Mouse (Mus musculus): ENCODE results near the gene Cryl1. TPM values are rescaled to one million over a fixed set of nuclear protein-coding genes. Genes with fewer than 3 reads are reported as not detected.
A peak's percentile ranks its signal among the peaks of the same experiment; 100 is the strongest.

Cryl1 gene
- total RNA-seq, 2 experiments from 2014 or later = 21.4 to 22.8 TPM

DNA sequence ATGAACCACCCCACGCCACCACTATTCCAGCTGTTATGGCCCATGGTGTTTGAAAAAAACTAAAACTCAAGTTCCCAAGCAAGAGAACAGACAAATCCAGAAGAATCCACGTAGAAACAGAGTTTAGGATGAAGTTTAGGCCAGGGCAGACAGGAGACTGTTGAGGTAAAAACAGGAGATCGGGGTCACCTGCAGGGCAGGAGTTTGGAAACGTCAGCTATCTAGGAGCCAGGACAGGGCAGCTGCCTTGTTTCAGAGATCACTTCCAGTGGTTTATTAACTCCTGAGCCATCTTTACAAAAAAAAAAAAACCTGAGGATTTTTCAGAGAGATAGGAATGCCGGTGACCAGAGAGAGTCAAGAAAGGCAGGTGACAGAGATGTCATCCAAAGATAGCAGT, 20.8 kb downstream of the Cryl1 start:
- intact Hi-C loops (cut with DNase I) = no loop called here
- DNase-seq (ENCODE audit: low spot score in 2 of 2) = no peak

DNA sequence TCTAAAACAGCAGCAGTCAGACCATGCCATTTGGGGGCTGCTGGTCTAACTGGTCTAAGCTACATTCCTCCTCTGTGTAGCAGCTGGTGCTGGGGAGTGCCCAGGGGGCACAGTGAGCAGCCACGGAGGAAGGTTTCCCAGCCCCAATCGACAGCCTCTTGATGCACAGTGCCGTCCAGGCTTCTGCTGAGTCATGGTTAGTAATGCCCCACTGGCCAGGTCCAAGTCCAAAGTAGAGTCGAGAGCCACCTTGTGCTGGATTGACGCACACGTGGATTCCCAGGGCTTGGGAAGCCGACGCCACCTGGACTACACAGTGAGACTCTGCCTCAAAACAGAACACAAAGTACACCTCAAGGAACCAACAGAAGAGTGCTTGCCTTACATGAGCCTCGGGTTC, 21.4 kb downstream of the Cryl1 start:
- intact Hi-C loops (cut with DNase I) = no loop called here
- no peak for DNase-seq (ENCODE audit: low spot score in 2 of 2)

DNA sequence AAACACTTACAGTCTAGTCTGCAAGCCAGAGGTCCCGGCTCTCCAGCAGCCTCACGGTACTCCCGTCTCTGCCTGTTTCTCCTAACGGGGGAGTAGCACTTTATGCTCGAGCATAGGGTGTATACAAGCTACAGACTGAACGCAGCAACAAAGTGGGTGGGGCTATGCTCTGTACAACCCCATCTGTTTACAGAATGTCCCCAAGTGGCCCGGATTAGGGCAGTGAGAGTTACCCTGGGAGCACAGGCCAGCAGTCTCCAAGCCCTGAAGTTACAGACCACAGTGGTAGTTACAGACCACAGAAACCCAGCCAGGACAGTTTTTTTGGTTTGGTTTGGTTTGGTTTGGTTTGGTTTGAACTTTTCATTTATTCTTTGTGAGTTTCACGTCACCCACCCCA, 22.3 kb downstream of the Cryl1 start:
- intact Hi-C loops (cut with DNase I) = no loop called here
- no peak for DNase-seq (ENCODE audit: low spot score in 2 of 2)

GRCm38 (mm10) chr14:57375205-57375604, 23.1 kb downstream of the Cryl1 start:
- intact Hi-C loops (cut with DNase I) = no loop called here
- DNase-seq (ENCODE audit: low spot score in 2 of 2) = no peak

- intact Hi-C loops (cut with DNase I) = loop anchor here (2.0 kb wide), 1 partner anchor 36 kb away; no protein-coding TSS in a partner anchor
These were observed 25.8 kb downstream of the Cryl1 start for GRCm38 (mm10) chr14:57372348-57373102.

DNA sequence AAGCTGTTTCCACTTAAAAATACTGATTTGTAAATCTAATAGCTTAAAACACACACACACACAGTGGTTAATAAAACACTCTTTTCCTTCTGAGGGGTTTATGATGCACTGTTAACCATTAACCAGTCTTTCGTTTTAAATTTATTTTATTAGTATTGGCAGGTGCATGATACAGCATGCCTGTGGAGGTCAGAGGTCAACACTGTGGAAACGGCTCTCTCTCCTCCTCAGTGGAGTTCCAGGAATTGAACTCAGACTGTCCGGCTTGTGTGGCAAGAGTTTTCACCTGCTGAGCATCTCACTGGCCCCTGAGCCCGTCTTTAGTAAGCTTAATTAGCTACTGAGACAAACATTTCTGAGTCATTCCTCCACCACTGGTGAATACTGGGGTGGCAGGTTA, 31.0 kb downstream of the Cryl1 start:
- intact Hi-C loops (cut with DNase I) = no loop called here
- DNase-seq (ENCODE audit: low spot score in 2 of 2) = no peak

More at GRCm38 (mm10) chr14:57372348-57373102, 25.8 kb downstream of the Cryl1 start:
- DNase-seq (ENCODE audit: low spot score in 2 of 2) = peak; percentile 83 to 86

- intact Hi-C loops (cut with DNase I) = no loop called here
- no peak for DNase-seq (ENCODE audit: low spot score in 2 of 2)
These were observed 31.6 kb downstream of the Cryl1 start for GRCm38 (mm10) chr14:57366724-57367123.

DNA sequence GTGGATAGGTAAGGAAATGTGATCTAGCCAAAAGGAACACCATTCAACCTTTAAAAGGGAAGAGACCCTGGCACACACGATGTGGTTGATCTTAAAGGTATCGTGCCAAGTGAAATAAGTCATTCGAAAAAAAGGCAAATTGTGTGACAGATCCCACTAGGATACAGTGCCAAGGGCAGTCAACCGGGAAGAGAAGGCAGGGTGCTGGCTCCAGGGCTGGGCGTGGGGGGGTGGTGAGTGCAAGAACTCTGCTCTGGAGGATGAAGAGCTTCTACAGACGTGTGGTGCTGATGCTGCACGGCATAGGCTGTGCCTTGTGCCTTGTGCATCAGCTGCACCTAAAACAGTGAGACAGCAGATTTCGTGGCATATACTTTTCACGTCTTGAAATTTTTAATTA, 33.0 kb downstream of the Cryl1 start:
- DNase-seq (ENCODE audit: low spot score in 2 of 2) = no peak
- intact Hi-C loops (cut with DNase I) = no loop called here

DNA sequence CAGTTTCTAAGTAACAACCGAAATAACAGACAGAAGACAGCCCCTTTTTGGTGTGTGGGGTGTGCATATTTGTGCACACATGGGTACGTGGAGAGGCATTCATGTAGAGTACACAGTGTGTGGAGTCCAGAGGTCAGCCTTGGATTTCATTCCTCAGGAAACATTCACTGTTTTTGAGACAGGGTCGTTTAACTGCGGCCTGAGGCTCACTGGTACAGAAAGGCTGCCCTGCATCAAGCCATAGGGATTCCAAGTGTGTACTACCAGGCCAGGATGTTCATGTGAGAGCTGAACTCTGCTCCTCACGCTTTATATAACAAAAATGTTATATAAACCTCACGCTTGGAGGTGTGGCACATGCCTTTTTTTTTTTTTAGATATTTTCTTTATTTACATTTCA, 34.5 kb downstream of the Cryl1 start:
- intact Hi-C loops (cut with DNase I) = no loop called here
- DNase-seq (ENCODE audit: low spot score in 2 of 2) = no peak

DNA sequence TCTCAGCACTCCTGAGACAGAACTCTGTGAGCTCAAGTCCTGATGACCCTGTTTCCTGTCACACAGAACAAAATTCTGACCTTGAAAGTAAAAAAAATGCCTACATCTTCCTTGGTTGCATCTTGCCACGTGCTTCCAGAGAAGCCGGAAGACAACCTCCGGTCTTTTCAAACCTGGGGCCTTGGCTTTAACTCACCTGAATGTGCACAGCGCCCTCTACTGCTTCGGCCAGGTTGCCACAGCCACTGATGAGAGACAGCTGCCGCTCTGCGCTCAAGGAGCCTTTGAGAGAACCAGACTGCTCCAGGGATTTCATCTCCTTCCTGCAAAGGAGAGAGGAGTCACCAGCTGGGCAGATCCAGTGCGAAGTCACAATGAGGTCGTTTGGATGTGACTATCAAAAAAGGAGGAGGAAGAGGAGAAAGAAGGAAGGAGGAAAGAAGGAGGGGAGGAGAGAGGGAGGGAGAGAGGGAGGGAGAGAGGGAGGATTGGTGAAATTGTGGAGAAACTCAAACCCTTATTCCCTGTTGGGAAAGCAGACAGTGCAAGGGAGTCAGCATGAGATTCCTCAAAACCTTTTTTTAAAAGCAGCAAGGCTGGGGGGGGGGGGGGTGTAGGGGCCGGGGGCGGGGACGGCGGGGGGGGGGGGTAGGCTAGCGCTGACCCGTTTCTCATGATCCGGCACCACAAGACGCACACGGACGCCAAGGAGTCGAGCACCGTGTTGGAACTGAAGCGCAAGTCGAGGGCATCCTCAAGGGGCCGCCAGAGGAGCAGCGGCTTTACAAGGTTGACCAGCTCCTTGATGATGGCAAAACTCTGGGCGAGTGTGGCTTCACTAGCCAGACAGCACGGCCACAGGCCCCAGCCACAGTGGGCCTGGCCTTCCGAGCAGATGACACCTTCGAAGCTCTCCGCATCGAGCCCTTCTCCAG, 35.3 kb downstream of the Cryl1 start:
- DNase-seq (ENCODE audit: low spot score in 2 of 2) = peak; percentile 69 to 82
- intact Hi-C loops (cut with DNase I) = loop anchor here (1.0 kb wide), 1 partner anchor 254 kb away; no protein-coding TSS in a partner anchor

DNA sequence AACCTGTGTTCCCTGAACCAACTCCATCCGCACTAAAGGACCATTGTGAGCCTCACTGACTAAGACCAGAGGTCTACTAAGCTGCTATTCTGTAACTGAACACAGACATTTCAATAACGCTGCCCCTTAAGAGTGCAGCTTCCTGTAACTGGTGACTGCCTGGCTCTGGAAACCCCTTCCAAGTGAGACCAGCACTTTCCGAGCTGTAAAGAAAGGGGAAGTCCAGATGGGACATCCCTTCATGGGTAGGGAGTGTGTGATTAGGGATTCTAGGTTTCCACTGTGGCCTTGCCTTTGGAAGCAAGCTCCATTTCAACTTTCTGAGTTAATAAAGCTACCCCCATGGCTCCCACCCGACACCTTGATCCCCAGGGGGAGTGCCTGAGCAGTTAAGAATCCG, 41.3 kb downstream of the Cryl1 start:
- no peak for DNase-seq (ENCODE audit: low spot score in 2 of 2)
- intact Hi-C loops (cut with DNase I) = no loop called here

GRCm38 (mm10) chr14:57351521-57352235, 46.7 kb downstream of the Cryl1 start:
- intact Hi-C loops (cut with DNase I) = no loop called here

DNA sequence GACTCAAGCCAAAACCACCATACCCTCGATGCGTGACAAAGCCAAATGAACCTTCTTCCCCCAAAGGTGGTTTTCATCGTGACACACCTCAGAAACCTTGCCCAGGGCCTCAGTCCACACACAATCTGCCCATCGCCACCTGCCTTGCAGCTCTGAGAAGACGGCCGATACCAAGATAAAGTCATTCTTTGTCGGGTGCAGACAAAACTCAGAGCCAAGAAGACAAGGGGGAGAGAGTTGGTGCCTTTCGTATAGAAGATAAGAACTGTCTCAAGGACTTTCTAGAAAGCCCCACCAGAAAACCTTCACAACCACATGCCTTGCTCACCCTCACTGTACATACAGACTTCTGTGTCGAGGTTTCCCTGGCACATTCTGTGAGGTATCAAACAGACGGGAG, 48.4 kb downstream of the Cryl1 start:
- no peak for DNase-seq (ENCODE audit: low spot score in 2 of 2)
- intact Hi-C loops (cut with DNase I) = no loop called here

More at GRCm38 (mm10) chr14:57351521-57352235, 46.7 kb downstream of the Cryl1 start:
- no peak for DNase-seq (ENCODE audit: low spot score in 2 of 2)

DNA sequence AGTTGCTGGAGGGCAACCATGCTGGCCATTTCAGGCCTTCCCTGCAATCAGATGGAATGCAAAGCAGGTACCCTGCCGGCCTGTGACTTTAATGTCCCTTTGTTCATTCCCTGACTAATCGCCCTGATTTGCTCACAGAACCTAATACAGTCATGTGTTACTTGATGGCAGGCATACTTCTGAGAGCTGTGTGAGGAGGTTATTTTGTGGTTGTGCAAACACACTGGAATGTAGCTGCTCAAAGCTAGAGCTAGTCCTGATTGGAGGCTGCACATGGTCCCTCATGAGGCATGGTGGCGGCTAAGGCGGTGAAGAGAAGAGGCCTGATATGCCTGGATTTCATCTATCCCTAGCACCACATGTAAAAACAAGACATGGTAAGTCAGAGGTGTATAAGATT, 50.2 kb downstream of the Cryl1 start:
- intact Hi-C loops (cut with DNase I) = no loop called here
- DNase-seq (ENCODE audit: low spot score in 2 of 2) = no peak

DNA sequence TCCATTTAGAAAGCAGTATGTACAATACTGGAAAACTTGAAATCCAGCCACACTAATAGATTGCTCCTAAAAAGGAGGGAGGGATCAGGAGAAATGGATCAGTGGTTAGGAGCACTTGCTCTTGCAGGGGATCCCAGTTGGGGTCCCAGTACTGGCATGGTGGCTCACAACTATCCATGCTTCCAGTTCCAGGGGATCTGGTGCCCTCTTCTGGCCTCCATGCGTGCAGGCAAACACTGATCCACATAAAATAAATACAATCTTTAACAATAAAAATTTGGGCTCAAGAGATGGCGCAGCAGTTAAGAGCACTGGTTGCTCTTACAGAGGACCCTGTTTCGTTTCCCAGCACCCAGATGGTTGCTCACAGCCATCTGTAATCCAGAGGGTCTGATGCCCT, 52.2 kb downstream of the Cryl1 start:
- intact Hi-C loops (cut with DNase I) = no loop called here
- no peak for DNase-seq (ENCODE audit: low spot score in 2 of 2)

GRCm38 (mm10) chr14:57344781-57345492, 53.4 kb downstream of the Cryl1 start:
- intact Hi-C loops (cut with DNase I) = no loop called here
- DNase-seq (ENCODE audit: low spot score in 2 of 2) = no peak

GRCm38 (mm10) chr14:57343057-57343750, 55.1 kb downstream of the Cryl1 start:
- intact Hi-C loops (cut with DNase I) = no loop called here
- no peak for DNase-seq (ENCODE audit: low spot score in 2 of 2)

DNA sequence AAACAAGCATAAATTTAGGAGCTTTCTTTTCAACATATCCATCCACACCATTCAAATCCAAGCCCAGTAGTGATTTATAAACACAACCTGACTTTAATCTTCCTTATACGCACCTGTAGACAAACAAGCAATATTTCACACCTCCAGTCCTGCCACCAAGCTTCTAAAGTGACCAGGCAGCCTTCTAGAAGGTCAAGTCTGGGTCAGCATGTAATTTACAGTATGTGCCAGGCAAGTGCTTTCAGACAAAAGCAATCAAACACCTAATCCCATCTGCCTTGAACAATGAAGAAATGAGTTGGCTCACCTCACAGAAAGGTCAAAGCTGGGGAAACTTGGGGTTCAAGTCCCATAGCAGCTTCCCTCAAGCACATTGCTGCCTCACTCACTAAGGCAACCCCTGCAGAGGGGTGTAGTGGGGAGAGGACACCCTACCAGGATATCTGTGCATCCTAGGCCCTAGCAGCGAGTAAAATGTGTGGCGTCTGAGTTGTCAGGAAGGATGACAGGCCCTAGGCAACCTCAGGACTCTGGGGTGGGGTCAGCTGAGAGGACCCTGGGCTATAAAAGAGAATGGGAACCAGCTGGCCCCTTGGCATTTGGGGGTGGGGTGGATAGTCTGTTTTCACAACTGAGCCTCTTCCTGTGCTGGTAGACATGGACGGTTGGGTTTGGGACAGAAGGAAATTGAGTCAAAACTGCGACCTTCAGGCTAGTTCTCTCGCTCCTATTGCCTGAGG, 55.8 kb downstream of the Cryl1 start:
- DNase-seq (ENCODE audit: low spot score in 2 of 2) = no peak
- intact Hi-C loops (cut with DNase I) = no loop called here

Measured in left cerebral cortex, postnatal 14 days (tissue).